Mouse (Mus musculus): Measurements from ENCODE around the gene Ptprk. TPM values are rescaled to one million over a fixed set of nuclear protein-coding genes. Genes with fewer than 3 reads are reported as not detected.

Gene Ptprk
- total and polyA plus RNA-seq, 2 experiments from 2014 or later, result 25.6 to 70.3 TPM

DNA sequence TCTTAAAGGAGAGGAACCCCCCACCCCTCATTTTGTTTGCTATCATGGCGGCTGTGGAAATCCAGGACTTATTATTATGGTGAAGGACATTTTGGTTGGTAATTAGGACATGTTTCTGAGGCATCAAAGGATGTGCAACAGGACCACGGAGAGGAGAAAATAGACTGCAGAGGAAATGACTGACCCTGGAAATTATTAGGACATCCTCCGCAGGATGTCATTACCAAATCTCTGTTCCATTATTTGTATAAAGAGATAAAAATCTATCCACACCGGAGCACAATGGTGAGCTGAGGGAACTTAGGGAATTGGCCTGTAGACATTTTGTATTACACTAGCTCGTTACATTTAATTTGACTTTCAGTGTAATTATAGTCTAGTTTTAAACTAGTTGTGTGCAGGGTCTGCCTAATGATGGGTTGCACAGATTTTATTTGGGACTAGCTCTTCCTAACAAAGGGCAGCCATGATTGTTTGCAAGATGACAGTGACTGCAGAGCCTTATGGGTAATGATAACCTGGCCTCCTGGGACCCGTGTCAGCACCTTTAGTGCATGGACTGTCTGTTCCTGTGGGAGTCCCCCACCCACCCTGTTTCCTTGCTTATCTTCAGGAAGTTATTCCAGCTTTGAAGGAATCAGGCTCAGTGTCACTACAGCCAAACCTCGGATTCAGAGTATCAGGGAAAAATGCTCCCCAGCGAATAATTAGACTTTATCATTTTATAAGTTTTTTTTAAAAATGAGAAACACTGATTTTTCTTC, 38.4 kb downstream of the Ptprk start:
- DNase-seq (ENCODE audit: low spot score) (peak; percentile 18), ATAC-seq (ENCODE audit: insufficient read depth, low read depth) (0 out of 2 replicates have a peak, but pooled peaks have one; percentile 49)
- Histone ChIP-seq H3K36me3 (replicated peaks; ENCODE audit: control insufficient read depth, insufficient read depth, low read length) (no peaks in the 10 kb centered on the region), H3K27me3 (ENCODE audit: control insufficient read depth, insufficient read depth, low read length) (no peaks in the 10 kb centered on the region), H3K9me3 (replicated peaks; ENCODE audit: control insufficient read depth, low read length) (no peaks in the 10 kb centered on the region), H3K4me3 (ENCODE audit: low read depth, low read length) (peak overlapping the region; percentile 24), H3K9ac (replicated peaks; ENCODE audit: low read depth, low read length) (no peak overlapping the region), H3K27ac (ENCODE audit: low read depth) (peak overlapping the region; percentile 65), H3K4me2 (ENCODE audit: low read depth, low read length) (peak overlapping the region; percentile 49; the same call in 1 of the 2 replicates), H3K4me1 (ENCODE audit: control insufficient read depth, insufficient read depth) (peaks cover 13% of the 10 kb centered on the region)
- 53% methylated on average over 8 of the region's 8 CpGs for WGBS
- no peak for TF ChIP-seq EP300 (IDR thresholded peaks at IDR 0.05; ENCODE audit: low read depth)
- no peak for TF ChIP-seq CTCF (IDR thresholded peaks at IDR 0.05; ENCODE audit: low read depth)

DNA sequence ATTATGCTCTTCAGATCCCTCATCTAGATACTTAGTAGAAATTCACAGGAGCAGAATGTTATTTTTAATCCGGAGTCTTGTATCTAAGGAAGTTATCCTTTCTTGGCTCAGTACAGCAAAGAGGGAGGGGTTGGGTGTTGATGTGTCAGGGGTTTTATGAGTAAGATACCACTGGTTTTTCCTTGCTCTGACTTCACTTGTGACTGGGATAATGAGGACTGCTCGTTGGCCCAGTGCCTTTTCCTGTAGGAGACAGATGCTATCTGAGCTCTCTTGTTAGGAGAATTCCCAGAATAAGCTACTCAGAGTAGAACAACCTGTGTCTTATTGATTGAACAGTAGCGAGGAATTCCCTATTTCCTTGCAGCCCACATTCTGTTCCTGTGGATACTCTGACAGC, 39.3 kb downstream of the Ptprk start:
- ATAC-seq (ENCODE audit: insufficient read depth, low read depth) (peak; percentile 57; the same call in 1 of the 2 replicates), DNase-seq (ENCODE audit: low spot score) (peak; percentile 62)
- WGBS, result 9% methylated on average over 3 of the region's 3 CpGs
- H3K27me3 ChIP-seq (ENCODE audit: control insufficient read depth, insufficient read depth, low read length), result no peaks in the 10 kb centered on the region
- peak overlapping the region; percentile 49 for H3K4me2 ChIP-seq (ENCODE audit: low read depth, low read length)
- no peaks in the 10 kb centered on the region for H3K36me3 ChIP-seq (replicated peaks; ENCODE audit: control insufficient read depth, insufficient read depth, low read length)
- no peak overlapping the region for H3K9ac ChIP-seq (replicated peaks; ENCODE audit: low read depth, low read length)
- TF ChIP-seq EP300 (IDR thresholded peaks at IDR 0.05; ENCODE audit: low read depth) (no peak), CTCF (IDR thresholded peaks at IDR 0.05; ENCODE audit: low read depth) (no peak)
- H3K9me3 ChIP-seq (replicated peaks; ENCODE audit: control insufficient read depth, low read length), result no peaks in the 10 kb centered on the region
- peaks cover 13% of the 10 kb centered on the region for H3K4me1 ChIP-seq (ENCODE audit: control insufficient read depth, insufficient read depth)
- H3K27ac ChIP-seq (ENCODE audit: low read depth), result peak overlapping the region; percentile 65
- H3K4me3 ChIP-seq (ENCODE audit: low read depth, low read length), result peak overlapping the region; percentile 24

DNA sequence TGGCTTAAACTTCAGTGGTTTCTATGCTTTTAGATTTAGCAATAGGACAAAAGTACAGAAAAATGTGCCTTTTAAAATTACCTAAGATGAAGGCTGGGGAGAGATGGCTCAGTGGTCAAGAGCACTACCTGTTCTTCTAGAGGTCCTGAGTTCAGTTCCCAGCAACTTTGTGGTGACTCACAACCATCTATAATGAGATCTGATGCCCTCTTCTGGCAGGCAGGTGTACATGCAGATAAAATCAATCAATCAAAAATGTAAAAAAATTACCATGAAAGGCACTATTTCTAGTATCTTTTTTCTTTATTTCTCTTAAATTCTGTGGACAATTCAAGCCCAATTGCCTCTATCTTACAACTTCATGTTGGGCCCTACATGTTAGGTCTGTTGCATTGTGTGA, 42.4 kb downstream of the Ptprk start:
- TF ChIP-seq CTCF (IDR thresholded peaks at IDR 0.05; ENCODE audit: low read depth) (no peak), EP300 (IDR thresholded peaks at IDR 0.05; ENCODE audit: low read depth) (no peak)
- ATAC-seq (ENCODE audit: insufficient read depth, low read depth) (no peak), DNase-seq (ENCODE audit: low spot score) (no peak)
- no peak overlapping the region for H3K9ac ChIP-seq (replicated peaks; ENCODE audit: low read depth, low read length)
- H3K27me3 ChIP-seq (ENCODE audit: control insufficient read depth, insufficient read depth, low read length), result no peaks in the 10 kb centered on the region
- no peaks in the 10 kb centered on the region for H3K9me3 ChIP-seq (replicated peaks; ENCODE audit: control insufficient read depth, low read length)
- H3K36me3 ChIP-seq (replicated peaks; ENCODE audit: control insufficient read depth, insufficient read depth, low read length), result no peaks in the 10 kb centered on the region
- no peak overlapping the region for H3K4me2 ChIP-seq (ENCODE audit: low read depth, low read length)
- peaks cover 13% of the 10 kb centered on the region for H3K4me1 ChIP-seq (ENCODE audit: control insufficient read depth, insufficient read depth)
- no peak overlapping the region for H3K4me3 ChIP-seq (ENCODE audit: low read depth, low read length)
- no peak overlapping the region for H3K27ac ChIP-seq (ENCODE audit: low read depth)

DNA sequence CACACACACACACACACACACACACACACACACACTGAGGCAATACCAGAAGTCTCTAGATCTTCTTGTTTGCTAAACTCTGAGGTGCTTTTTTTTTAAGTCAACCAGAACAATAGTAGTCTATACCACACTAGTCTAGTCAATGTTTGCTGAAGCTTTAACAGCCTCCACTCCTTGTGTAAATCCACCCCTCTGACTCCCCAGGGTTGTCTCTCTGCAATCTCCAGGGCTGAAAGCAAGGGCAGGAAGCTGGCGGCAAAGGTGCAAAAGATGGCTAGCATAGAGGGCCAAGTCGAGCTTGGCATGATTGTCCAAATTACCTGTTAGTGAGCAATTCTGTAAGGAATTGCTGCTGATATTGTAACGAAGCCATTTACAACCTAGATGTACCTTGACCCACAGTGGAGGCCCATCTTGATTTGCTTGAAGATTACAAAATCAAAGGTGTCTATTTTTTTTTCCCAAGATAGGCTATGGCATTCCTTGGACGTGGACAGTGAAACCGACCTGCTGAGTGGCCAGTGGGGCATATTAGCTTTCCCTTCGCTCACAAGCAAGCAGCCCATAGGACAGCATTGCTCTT, 44.3 kb downstream of the Ptprk start:
- Histone ChIP-seq H3K27me3 (ENCODE audit: control insufficient read depth, insufficient read depth, low read length) (no peaks in the 10 kb centered on the region), H3K9me3 (replicated peaks; ENCODE audit: control insufficient read depth, low read length) (no peaks in the 10 kb centered on the region), H3K9ac (replicated peaks; ENCODE audit: low read depth, low read length) (no peak overlapping the region), H3K4me1 (ENCODE audit: control insufficient read depth, insufficient read depth) (peaks cover 6% of the 10 kb centered on the region), H3K27ac (ENCODE audit: low read depth) (no peak overlapping the region), H3K36me3 (replicated peaks; ENCODE audit: control insufficient read depth, insufficient read depth, low read length) (no peaks in the 10 kb centered on the region), H3K4me2 (ENCODE audit: low read depth, low read length) (no peak overlapping the region), H3K4me3 (ENCODE audit: low read depth, low read length) (no peak overlapping the region)
- ATAC-seq (ENCODE audit: insufficient read depth, low read depth) (no peak), DNase-seq (ENCODE audit: low spot score) (no peak)
- 90% methylated on average over 6 of the region's 6 CpGs for WGBS
- no peak for TF ChIP-seq EP300 (IDR thresholded peaks at IDR 0.05; ENCODE audit: low read depth)
- TF ChIP-seq CTCF (IDR thresholded peaks at IDR 0.05; ENCODE audit: low read depth), result no peak

- Histone ChIP-seq H3K27me3 (ENCODE audit: control insufficient read depth, insufficient read depth, low read length) (no peaks in the 10 kb centered on the region), H3K36me3 (replicated peaks; ENCODE audit: control insufficient read depth, insufficient read depth, low read length) (no peaks in the 10 kb centered on the region), H3K4me1 (ENCODE audit: control insufficient read depth, insufficient read depth) (peaks cover 16% of the 10 kb centered on the region), H3K4me2 (ENCODE audit: low read depth, low read length) (no peak overlapping the region), H3K27ac (ENCODE audit: low read depth) (no peak overlapping the region), H3K4me3 (ENCODE audit: low read depth, low read length) (no peak overlapping the region), H3K9me3 (replicated peaks; ENCODE audit: control insufficient read depth, low read length) (no peaks in the 10 kb centered on the region), H3K9ac (replicated peaks; ENCODE audit: low read depth, low read length) (no peak overlapping the region)
- TF ChIP-seq EP300 (IDR thresholded peaks at IDR 0.05; ENCODE audit: low read depth) (no peak), CTCF (IDR thresholded peaks at IDR 0.05; ENCODE audit: low read depth) (no peak)
- ATAC-seq (ENCODE audit: insufficient read depth, low read depth) (no peak), DNase-seq (ENCODE audit: low spot score) (no peak)
- 87% methylated on average over 4 of the region's 4 CpGs for WGBS
Observed at GRCm38 (mm10) chr10:28123881-28124280, 49.3 kb downstream of the Ptprk start.
